Mouse (Mus musculus) erythroid progenitor cell, adult 5-6 weeks (primary cell): ENCODE measurements around the gene Mrpl22. TPM values are rescaled to one million over a fixed set of nuclear protein-coding genes. Genes with fewer than 3 reads are reported as not detected.

Source experiments
- ATAC-seq: replicated peaks from 2 replicates; pipeline ENCODE4 v1.8.0; 2016; ENCODE audit warnings: moderate number of reproducible peaks, mild to moderate bottlenecking, moderate TSS enrichment, inconsistent platforms; ENCODE audit not compliant: poor library complexity, low FRiP score, severe bottlenecking
- total RNA-seq, 2 experiments: library from RNA; stranded (forward) in 1 of 2; stranded (reverse) in 1 of 2; fragments of 150-400 nt in 1 of 2; fragments of 186-747, 209-891 nt in 1 of 2; gene quantifications; 2 replicates each; pipeline versions ENCODE4 v1.2.3 to v1.2.4; 2015 to 2017; ENCODE audit warnings: low replicate concordance in 2 of 2

Mrpl22 gene
- total RNA-seq (2015; ENCODE audit: low replicate concordance) (12.6 and 15.9 TPM in 2 replicates), total RNA-seq (2017; ENCODE audit: low replicate concordance) (10.7 and 21.6 TPM in 2 replicates)

- peak; percentile 89 for ATAC-seq
Measured at GRCm38 (mm10) chr11:58171459-58172091, at the start of gene Mrpl22. Gene Mrpl22 (plus strand): TSS chr11:58171661.

GRCm38 (mm10) chr11:58123711-58124110, 47.8 kb upstream of the Mrpl22 start:
- ATAC-seq: no peak

GRCm38 (mm10) chr11:58125021-58125420, 46.4 kb upstream of the Mrpl22 start:
- no peak for ATAC-seq

- no peak for ATAC-seq
Measured at GRCm38 (mm10) chr11:58126397-58127160, 44.9 kb upstream of the Mrpl22 start.

- ATAC-seq: peak; percentile 88
Measured at GRCm38 (mm10) chr11:58127544-58127943, 43.9 kb upstream of the Mrpl22 start.

- ATAC-seq: no peak
Measured at GRCm38 (mm10) chr11:58129302-58129843, 42.1 kb upstream of the Mrpl22 start.

GRCm38 (mm10) chr11:58132026-58132425, 39.4 kb upstream of the Mrpl22 start:
- ATAC-seq: no peak

- ATAC-seq: no peak
Measured at GRCm38 (mm10) chr11:58134869-58135268, 36.6 kb upstream of the Mrpl22 start.

- ATAC-seq: no peak
Measured at GRCm38 (mm10) chr11:58135296-58135695, 36.2 kb upstream of the Mrpl22 start.

GRCm38 (mm10) chr11:58136677-58137076, 34.8 kb upstream of the Mrpl22 start:
- no peak for ATAC-seq

GRCm38 (mm10) chr11:58138821-58139220, 32.6 kb upstream of the Mrpl22 start:
- ATAC-seq: no peak

GRCm38 (mm10) chr11:58139466-58139865, 32.0 kb upstream of the Mrpl22 start:
- no peak for ATAC-seq

- no peak for ATAC-seq
Measured at GRCm38 (mm10) chr11:58143704-58144426, 27.6 kb upstream of the Mrpl22 start.

GRCm38 (mm10) chr11:58146241-58146640, 25.2 kb upstream of the Mrpl22 start:
- 0 out of 2 replicates have a peak, but pooled peaks have one; percentile 37 for ATAC-seq

- no peak for ATAC-seq
Measured at GRCm38 (mm10) chr11:58155458-58155857, 16.0 kb upstream of the Mrpl22 start.

GRCm38 (mm10) chr11:58156871-58157270, 14.6 kb upstream of the Mrpl22 start:
- ATAC-seq: no peak; the same call in 1 of the 2 replicates

- ATAC-seq: no peak
Measured at GRCm38 (mm10) chr11:58165072-58165471, 6.4 kb upstream of the Mrpl22 start.

- ATAC-seq: no peak
Measured at GRCm38 (mm10) chr11:58167822-58168166, 3.7 kb upstream of the Mrpl22 start.

GRCm38 (mm10) chr11:58168167-58168915, 3.1 kb upstream of the Mrpl22 start, which contains the start of gene Gemin5:
Gene Gemin5 (minus strand): TSS chr11:58168539.
- ATAC-seq: peak; percentile 85

GRCm38 (mm10) chr11:58169666-58170065, 1.8 kb upstream of the Mrpl22 start:
- ATAC-seq: no peak
